Mouse (Mus musculus) intestine, embryonic 14.5 days (tissue): ENCODE measurements around the gene Wnt7b. TPM values are rescaled to one million over a fixed set of nuclear protein-coding genes. Genes with fewer than 3 reads are reported as not detected.

ENCODE experiments used
- ATAC-seq: fragments of 200-750 bp; cut with Nextera tagmentation; replicated peaks from 2 replicates; pipeline ENCODE4 v1.8.0; 2017; ENCODE audit warnings: low read depth, moderate number of reproducible peaks, moderate TSS enrichment, moderate library complexity; ENCODE audit not compliant: low FRiP score, low TSS enrichment
- DNase-seq: peaks from one replicate; pipeline ENCODE4 v3.0.0-alpha.2; 2018; ENCODE audit warnings: low spot score
- H3K27ac ChIP-seq: fragments of 300-500 bp; sonication (generic); 2 replicates; pipeline ENCODE4 v1.5.1; 2014; ENCODE audit warnings: low read depth, mild to moderate bottlenecking, control low read depth
- H3K27me3 ChIP-seq: fragments of 300-500 bp; sonication (generic); replicated peaks from 2 replicates; pipeline ENCODE4 v1.6.1; 2014; ENCODE audit warnings: low read length, control low read depth; ENCODE audit not compliant: control insufficient read depth, insufficient read depth
- H3K36me3 ChIP-seq: fragments of 300-500 bp; sonication (generic); 2 replicates; pipeline ENCODE4 v1.6.1; 2014; ENCODE audit warnings: low read length, control low read depth; ENCODE audit not compliant: control insufficient read depth, insufficient read depth
- H3K4me1 ChIP-seq: fragments of 300-500 bp; sonication (generic); replicated peaks from 2 replicates; pipeline ENCODE4 v1.6.1; 2014; ENCODE audit warnings: low read length, control low read depth, mixed read lengths; ENCODE audit not compliant: control insufficient read depth, insufficient read depth
- H3K4me2 ChIP-seq: fragments of 300-500 bp; sonication (generic); 2 replicates; pipeline ENCODE4 v1.6.1; 2014; ENCODE audit warnings: low read length
- H3K4me3 ChIP-seq: fragments of 300-500 bp; sonication (generic); 2 replicates; pipeline ENCODE4 v1.5.1; 2014; ENCODE audit warnings: low read depth, low read length, control low read depth, mixed read lengths
- H3K9ac ChIP-seq: fragments of 300-500 bp; sonication (generic); 2 replicates; pipeline ENCODE4 v1.6.1; 2014; ENCODE audit warnings: mild to moderate bottlenecking, low read length
- H3K9me3 ChIP-seq: fragments of 300-500 bp; sonication (generic); 2 replicates; pipeline ENCODE4 v1.6.1; 2016; ENCODE audit warnings: low read length, control low read depth; ENCODE audit not compliant: control insufficient read depth
- WGBS: fragments of 180-500 bp; shearing (Covaris S2); extraction: QIAGEN DNeasy Blood & Tissue Kit; methylation state at CpG from one replicate; pipeline ENCODE4 v1.1.7; 2014; 5-methylcytosine and 5-hydroxymethylcytosine counted together
- polyA plus RNA-seq: library from polyadenylated mRNA; unstranded; fragments of >200 nt; fragmentation: Nextera tagmentation; extraction: Ambion mirVana; gene quantifications from 2 replicates; pipeline ENCODE4 v1.2.1, GENCODE M21; 2014

The Wnt7b gene
- polyA plus RNA-seq, 1 experiment from 2014 or later: 2.2 TPM

DNA sequence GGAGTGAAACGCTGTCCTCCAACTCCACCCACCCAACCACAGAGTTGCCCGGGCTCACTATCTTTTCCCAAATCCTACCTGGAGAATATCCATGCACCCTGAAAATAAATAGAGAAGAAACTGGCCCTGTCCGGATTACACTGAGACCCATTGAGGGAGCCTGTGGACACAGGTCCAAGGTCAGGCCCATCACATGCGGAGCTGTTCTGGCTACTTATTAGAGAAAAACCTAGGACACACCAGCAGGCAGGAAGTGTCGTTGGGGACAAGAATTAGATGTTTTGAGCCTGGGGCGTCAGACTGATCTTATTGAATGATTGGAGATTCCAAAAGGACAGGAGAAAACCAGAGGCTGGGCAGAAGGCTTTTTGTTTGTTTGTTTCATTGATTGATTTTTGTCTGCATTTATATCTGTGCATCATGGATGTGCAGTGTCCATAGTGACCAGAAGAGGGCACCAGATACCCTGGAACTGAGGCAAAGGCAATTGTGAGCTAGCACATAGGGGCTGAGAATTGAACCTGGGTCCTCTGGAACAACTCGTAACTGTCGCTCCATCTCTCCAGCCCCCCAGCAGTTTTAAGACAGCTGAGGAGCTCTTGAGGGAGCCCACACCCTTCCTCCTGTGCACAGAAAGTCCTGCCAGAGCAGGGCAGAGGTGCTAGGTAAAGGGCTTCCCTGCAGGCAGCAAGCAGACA, 30.5 kb upstream of the Wnt7b start:
- no peak for ATAC-seq

DNA sequence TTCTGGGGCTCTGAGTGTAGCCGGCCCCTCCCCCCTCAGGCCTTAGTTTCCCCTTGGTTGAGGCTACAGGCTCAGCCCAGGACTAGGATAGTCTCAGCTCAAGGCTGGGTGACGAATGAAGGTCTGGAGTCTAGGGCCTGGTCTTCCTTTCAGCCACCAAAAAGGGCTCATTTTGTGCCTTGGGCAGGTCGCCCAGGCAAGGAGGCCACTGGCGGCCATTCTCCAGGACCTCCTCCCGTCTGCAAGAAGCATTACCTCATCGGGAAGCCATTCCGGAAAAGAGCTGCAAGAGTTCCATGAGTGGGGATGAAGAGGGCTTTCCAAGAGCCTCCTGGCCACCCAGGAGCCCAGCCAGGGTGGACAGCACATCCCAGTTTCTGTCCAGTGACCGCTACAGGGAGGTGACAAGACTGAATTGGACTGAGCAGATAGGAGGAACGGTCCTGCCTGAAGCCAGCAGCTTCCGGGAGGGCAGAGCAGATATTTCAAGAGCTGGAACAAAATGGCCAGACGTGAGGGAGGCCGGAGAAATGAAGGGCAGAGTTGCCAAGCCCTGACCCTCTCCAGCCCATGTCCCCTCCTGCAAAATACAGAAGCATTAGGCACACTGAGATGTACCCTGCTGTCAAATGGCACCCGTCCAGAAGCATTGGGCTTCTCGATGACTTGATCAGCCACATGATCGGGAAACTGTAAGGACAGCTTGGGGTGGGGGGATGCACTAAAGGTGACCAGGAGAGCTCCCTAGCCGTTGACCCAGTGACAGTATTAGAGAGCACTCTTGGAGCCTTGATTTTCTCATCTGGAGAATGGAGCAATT, 29.6 kb upstream of the Wnt7b start:
- Histone ChIP-seq H3K4me2 (no peak overlapping the region), H3K4me3 (no peak overlapping the region), H3K9me3 (no peaks in the 10 kb centered on the region), H3K9ac (no peak overlapping the region), H3K27ac (peak overlapping the region; percentile 71; the same call in 1 of the 2 replicates), H3K27me3 (peaks cover 14% of the 10 kb centered on the region), H3K36me3 (no peaks in the 10 kb centered on the region), H3K4me1 (peaks cover 19% of the 10 kb centered on the region)
- DNase-seq: no peak
- WGBS: 75% methylated on average over 16 of the region's 16 CpGs
- ATAC-seq: no peak

More for the DNA sequence above, 30.5 kb upstream of the Wnt7b start:
- peaks cover 19% of the 10 kb centered on the region for H3K4me1 ChIP-seq
- peaks cover 18% of the 10 kb centered on the region for H3K27me3 ChIP-seq
- H3K9ac ChIP-seq: no peak overlapping the region
- H3K9me3 ChIP-seq: no peaks in the 10 kb centered on the region
- WGBS: 74% methylated on average over 8 of the region's 8 CpGs
- no peak for DNase-seq
- H3K4me2 ChIP-seq: no peak overlapping the region
- no peak overlapping the region for H3K4me3 ChIP-seq
- no peaks in the 10 kb centered on the region for H3K36me3 ChIP-seq
- H3K27ac ChIP-seq: no peak overlapping the region

DNA sequence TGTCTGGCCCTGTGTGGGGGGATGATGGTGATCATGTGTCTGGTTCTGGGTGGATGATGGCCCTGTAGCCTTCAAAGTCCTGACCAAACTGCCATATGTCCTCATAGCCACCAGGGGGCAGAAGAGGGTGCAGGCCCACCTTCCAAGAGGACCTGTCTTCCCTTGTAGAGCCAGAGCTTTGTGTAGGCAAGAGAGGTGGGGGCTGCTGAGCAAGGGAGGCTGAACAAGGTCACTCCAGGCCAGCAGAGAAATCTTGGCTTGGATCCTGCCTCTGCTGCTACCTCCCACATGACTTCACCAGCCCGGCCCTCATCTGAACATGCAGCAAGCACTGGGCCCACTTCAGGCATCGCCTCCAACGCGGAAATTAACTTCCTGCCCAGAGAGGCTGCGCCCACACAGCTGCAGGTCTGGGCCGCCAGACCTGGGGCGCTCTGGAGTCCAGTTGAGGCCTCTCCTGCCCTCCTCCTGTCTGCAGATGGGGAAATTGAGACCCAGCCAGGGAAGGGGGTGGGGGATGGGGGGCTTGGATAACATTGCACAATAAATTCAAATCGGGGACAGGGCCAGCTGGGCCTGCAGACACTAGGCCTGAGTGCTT, 28.4 kb upstream of the Wnt7b start:
- Histone ChIP-seq H3K9ac (0 out of 2 replicates have a peak overlapping the region, but pooled peaks have one; percentile 3), H3K4me2 (no peak overlapping the region), H3K4me3 (no peak overlapping the region), H3K27ac (peak overlapping the region; percentile 71), H3K9me3 (no peaks in the 10 kb centered on the region), H3K4me1 (peaks cover 19% of the 10 kb centered on the region), H3K36me3 (no peaks in the 10 kb centered on the region), H3K27me3 (peaks cover 9% of the 10 kb centered on the region)
- 29% methylated on average over 8 of the region's 8 CpGs for WGBS
- peak; percentile 83 for ATAC-seq
- peak; percentile 84 for DNase-seq

DNA sequence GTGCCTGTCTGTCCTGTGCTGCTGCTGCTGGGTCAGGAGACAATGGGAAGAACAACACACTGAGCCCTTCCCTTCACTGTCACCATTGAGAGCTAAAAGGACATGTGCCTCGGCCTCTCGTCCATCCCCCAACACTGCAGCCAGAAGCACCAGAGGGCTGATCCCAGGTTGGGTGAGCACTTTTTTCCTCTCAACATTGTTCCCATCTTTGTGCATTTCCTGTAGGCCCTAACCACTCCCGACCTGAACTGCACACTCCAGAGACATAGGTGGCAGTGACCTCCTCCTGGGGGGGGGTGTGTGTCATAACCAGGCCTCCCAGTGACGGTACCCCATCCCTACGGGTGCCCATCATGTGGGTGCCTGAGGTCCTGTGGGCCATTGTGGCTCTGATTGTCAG, 27.8 kb upstream of the Wnt7b start:
- ATAC-seq: no peak

DNA sequence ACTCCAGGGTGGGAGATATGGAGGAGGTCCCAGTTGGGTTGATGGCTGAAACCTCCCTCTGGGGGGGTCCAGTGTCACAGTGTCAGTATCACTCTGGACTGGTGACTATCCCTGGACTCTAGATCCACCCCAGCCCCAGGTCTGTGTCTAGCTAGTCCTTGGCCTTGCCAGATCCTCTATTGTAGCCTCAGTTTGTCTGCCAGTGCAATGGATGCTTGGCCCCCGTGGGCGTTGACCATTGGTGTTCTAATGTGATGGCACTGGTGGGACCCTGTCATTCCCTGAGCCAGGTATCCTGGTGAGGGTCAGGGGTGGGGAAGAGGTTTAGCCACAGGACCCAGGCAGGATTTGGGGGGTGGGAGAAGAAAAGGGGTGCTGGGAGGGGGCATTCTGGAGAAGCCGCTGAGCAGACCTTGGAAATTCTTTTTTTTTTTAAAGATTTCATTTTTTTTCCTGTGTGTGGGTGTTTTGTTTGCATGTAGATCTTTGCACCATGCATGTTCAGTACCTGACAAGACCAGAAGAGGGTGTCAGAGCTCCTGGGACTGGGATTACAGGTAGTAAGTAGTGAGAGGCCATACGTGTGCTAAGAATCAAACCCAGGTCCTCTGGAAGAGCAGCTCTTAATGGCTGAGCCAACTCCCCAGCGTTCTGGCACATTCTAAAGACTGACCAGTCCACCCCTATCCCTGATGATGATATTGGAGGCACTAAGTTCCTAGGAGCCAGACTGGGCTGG, 27.2 kb upstream of the Wnt7b start:
- WGBS: 85% methylated on average over 5 of the region's 5 CpGs
- ATAC-seq (no peak), DNase-seq (no peak)

More for the DNA sequence above, 27.8 kb upstream of the Wnt7b start:
- no peak for DNase-seq
- Histone ChIP-seq H3K27me3 (0 out of 2 replicates have a peak, but pooled peaks cover 3% of the 10 kb centered on the region), H3K4me3 (no peak overlapping the region), H3K36me3 (no peaks in the 10 kb centered on the region), H3K27ac (no peak overlapping the region), H3K9me3 (no peaks in the 10 kb centered on the region), H3K4me1 (peaks cover 19% of the 10 kb centered on the region), H3K4me2 (no peak overlapping the region), H3K9ac (no peak overlapping the region)
- 75% methylated on average over 5 of the region's 5 CpGs for WGBS

DNA sequence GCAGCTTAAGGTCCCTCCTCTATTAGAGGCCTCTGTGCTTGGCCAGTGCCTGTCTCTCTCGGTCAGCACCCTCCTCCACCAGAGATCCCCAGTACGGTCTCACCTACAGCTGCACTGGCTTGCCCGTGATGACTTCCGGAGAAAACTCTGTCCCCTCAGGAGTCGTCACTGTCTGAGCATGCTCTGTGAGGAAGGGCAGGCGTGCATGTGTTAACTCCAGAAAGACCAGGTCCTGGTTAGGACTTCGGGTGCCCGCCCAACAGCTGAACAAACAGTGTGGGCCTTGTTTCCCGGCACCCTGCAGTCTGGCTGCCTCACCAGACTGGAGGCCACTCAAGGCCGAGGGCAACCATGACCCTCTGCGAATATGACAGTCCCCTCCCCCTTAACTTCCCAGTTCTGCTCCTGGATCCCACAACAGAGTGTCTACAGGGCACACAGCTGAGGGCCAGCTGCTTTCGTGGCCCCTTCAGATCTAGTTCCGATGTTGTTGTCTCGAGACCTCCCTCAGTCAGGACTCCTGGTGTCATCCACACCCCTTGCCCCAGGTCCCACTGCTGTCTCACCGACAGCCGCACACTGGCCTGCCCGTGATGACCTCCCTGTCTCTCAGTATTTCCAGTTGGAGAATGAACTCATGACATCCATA, 23.8 kb upstream of the Wnt7b start:
- H3K4me3 ChIP-seq: no peak overlapping the region
- no peak overlapping the region for H3K4me2 ChIP-seq
- H3K27me3 ChIP-seq: no peaks in the 10 kb centered on the region
- no peaks in the 10 kb centered on the region for H3K36me3 ChIP-seq
- H3K9me3 ChIP-seq: no peaks in the 10 kb centered on the region
- H3K4me1 ChIP-seq: peaks cover 10% of the 10 kb centered on the region
- H3K27ac ChIP-seq: no peak overlapping the region
- H3K9ac ChIP-seq: no peak overlapping the region
- 55% methylated on average over 17 of the region's 17 CpGs for WGBS
- ATAC-seq (no peak), DNase-seq (no peak)

More for the DNA sequence above, 27.2 kb upstream of the Wnt7b start:
- Histone ChIP-seq H3K4me2 (no peak overlapping the region), H3K9ac (no peak overlapping the region), H3K4me1 (peaks cover 19% of the 10 kb centered on the region), H3K27me3 (no peaks in the 10 kb centered on the region), H3K4me3 (no peak overlapping the region), H3K9me3 (no peaks in the 10 kb centered on the region), H3K27ac (no peak overlapping the region), H3K36me3 (no peaks in the 10 kb centered on the region)

DNA sequence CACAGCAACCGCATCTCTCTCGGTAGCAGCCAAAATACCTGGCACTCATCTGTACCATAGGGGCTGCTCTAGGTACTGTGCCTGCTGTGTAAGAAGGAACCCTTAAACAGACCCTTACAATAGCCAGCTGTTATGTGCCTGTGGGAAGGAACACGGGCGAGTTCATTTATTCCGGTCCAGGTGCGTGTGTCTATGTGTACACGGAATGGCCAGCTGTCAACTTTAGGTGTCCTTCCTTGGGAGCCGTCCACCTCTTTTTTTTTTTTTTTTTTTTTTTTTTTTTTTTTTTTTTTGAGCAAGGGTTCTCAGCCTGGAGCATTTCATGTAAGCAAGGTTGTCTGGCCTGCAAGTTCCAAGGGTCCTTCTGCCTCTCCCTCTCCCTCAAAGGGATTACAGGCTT, 22.7 kb upstream of the Wnt7b start:
- peaks cover 8% of the 10 kb centered on the region; the same call in 1 of the 2 replicates for H3K4me1 ChIP-seq
- no peak overlapping the region for H3K9ac ChIP-seq
- H3K4me3 ChIP-seq: no peak overlapping the region
- H3K36me3 ChIP-seq: no peaks in the 10 kb centered on the region
- H3K9me3 ChIP-seq: no peaks in the 10 kb centered on the region
- DNase-seq: no peak
- no peak overlapping the region for H3K4me2 ChIP-seq
- WGBS: 86% methylated on average over 8 of the region's 8 CpGs
- H3K27me3 ChIP-seq: no peaks in the 10 kb centered on the region
- no peak overlapping the region for H3K27ac ChIP-seq
- no peak for ATAC-seq

DNA sequence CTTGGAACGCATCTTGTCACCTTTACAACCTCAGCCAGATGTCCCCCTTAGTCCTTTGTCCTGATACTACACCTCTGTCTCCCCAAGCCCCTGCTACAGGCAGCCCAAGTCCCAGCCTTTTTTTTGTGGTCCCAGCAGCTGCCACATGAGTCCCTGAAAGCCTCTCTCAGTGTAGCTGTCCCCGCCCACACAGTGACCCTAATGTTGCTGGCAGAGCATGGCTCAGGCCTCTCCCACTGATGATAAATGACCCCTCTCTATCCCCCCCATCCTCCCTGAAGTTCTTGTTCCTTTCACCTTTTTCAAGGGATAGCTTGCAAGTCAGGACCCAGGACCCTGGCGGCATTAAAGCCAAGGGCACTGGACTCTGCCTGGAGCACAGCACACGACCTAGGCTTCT, 22.2 kb upstream of the Wnt7b start:
- Histone ChIP-seq H3K36me3 (no peaks in the 10 kb centered on the region), H3K27me3 (no peaks in the 10 kb centered on the region), H3K4me2 (no peak overlapping the region), H3K4me3 (no peak overlapping the region), H3K4me1 (peaks cover 8% of the 10 kb centered on the region), H3K9me3 (no peaks in the 10 kb centered on the region), H3K9ac (no peak overlapping the region), H3K27ac (no peak overlapping the region)
- WGBS: 64% methylated on average over 4 of the region's 4 CpGs
- ATAC-seq (no peak), DNase-seq (peak; percentile 46)
